Mouse (Mus musculus) heart, embryonic 11.5 days (tissue): Measurements from ENCODE around the gene Ninj2. TPM values are rescaled to one million over a fixed set of nuclear protein-coding genes. Genes with fewer than 3 reads are reported as not detected.

Experiments
- ATAC-seq: fragments of 200-750 bp; cut with Nextera tagmentation; replicated peaks from 2 replicates; pipeline ENCODE4 v1.8.0; 2017; ENCODE audit warnings: moderate library complexity; ENCODE audit not compliant: insufficient number of reproducible peaks, low FRiP score, low TSS enrichment
- H3K27ac ChIP-seq: fragments of 300-500 bp; sonication (generic); 2 replicates; pipeline ENCODE4 v1.5.1; 2014; ENCODE audit warnings: mild to moderate bottlenecking, low read depth, low read length
- H3K27me3 ChIP-seq: fragments of 300-500 bp; sonication (generic); 2 replicates; pipeline ENCODE4 v1.6.1; 2014; ENCODE audit warnings: mild to moderate bottlenecking, low read length, mixed read lengths; ENCODE audit not compliant: control insufficient read depth, insufficient read depth
- H3K36me3 ChIP-seq: fragments of 300-500 bp; sonication (generic); 2 replicates; pipeline ENCODE4 v1.6.1; 2014; ENCODE audit warnings: mild to moderate bottlenecking, low read length, moderate library complexity, mixed read lengths; ENCODE audit not compliant: control insufficient read depth, insufficient read depth
- H3K4me1 ChIP-seq: fragments of 300-500 bp; sonication (generic); 2 replicates; pipeline ENCODE4 v1.6.1; 2014; ENCODE audit warnings: low read length; ENCODE audit not compliant: control insufficient read depth, insufficient read depth
- H3K4me2 ChIP-seq: fragments of 300-500 bp; sonication (generic); 2 replicates; pipeline ENCODE4 v1.6.1; 2014; ENCODE audit warnings: mild to moderate bottlenecking, moderate library complexity
- H3K4me3 ChIP-seq: fragments of 300-500 bp; sonication (generic); 2 replicates; pipeline ENCODE4 v1.5.1; 2014; ENCODE audit warnings: low read depth, low read length
- H3K9ac ChIP-seq: fragments of 300-500 bp; sonication (generic); 2 replicates; pipeline ENCODE4 v1.6.1; 2014; ENCODE audit warnings: mild to moderate bottlenecking, low read depth, low read length, moderate library complexity
- H3K9me3 ChIP-seq: fragments of 300-500 bp; sonication (generic); replicated peaks from 2 replicates; pipeline ENCODE4 v1.6.1; 2016; ENCODE audit warnings: low read length; ENCODE audit not compliant: control insufficient read depth
- WGBS: fragments of 180-500 bp; shearing (Covaris S2); extraction: QIAGEN DNeasy Blood & Tissue Kit; methylation state at CpG from one replicate; pipeline ENCODE4 v1.1.7; 2014; ENCODE audit not compliant: insufficient replicate concordance; 5-methylcytosine and 5-hydroxymethylcytosine counted together
- polyA plus RNA-seq: library from polyadenylated mRNA; unstranded; fragments of >200 nt; fragmentation: Nextera tagmentation; extraction: Ambion mirVana; gene quantifications from 2 replicates; pipeline ENCODE4 v1.2.1, GENCODE M21; 2014

Gene Ninj2
- polyA plus RNA-seq, 1 experiment from 2014 or later = not detected

DNA sequence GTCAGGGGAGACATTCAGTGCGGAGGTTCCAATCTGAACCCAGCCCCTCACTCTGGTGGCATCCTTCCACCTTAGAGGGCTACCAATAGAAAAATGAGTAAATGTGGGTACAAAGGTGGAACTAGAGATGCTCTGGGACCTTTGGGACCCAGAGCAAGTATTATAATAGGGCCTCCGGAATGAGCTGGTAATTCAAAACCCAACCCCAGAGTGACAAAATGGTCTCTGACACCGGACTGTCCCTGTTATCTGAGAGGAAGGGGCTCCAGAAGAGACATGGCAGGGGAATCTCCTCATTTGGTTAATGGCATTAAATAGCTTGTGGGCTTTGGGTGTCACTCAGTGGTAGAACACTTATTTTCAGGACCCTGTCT, 18.2 kb downstream of the Ninj2 start:
- H3K36me3 ChIP-seq = no peaks in the 10 kb centered on the region
- H3K27me3 ChIP-seq = no peaks in the 10 kb centered on the region
- no peak overlapping the region for H3K4me2 ChIP-seq
- 65% methylated on average over 3 of the region's 3 CpGs for WGBS
- ATAC-seq = no peak
- no peak overlapping the region; the same call in 1 of the 2 replicates for H3K27ac ChIP-seq
- H3K4me3 ChIP-seq = no peak overlapping the region
- no peak overlapping the region for H3K9ac ChIP-seq
- H3K9me3 ChIP-seq = no peaks in the 10 kb centered on the region
- H3K4me1 ChIP-seq = peaks cover 39% of the 10 kb centered on the region

DNA sequence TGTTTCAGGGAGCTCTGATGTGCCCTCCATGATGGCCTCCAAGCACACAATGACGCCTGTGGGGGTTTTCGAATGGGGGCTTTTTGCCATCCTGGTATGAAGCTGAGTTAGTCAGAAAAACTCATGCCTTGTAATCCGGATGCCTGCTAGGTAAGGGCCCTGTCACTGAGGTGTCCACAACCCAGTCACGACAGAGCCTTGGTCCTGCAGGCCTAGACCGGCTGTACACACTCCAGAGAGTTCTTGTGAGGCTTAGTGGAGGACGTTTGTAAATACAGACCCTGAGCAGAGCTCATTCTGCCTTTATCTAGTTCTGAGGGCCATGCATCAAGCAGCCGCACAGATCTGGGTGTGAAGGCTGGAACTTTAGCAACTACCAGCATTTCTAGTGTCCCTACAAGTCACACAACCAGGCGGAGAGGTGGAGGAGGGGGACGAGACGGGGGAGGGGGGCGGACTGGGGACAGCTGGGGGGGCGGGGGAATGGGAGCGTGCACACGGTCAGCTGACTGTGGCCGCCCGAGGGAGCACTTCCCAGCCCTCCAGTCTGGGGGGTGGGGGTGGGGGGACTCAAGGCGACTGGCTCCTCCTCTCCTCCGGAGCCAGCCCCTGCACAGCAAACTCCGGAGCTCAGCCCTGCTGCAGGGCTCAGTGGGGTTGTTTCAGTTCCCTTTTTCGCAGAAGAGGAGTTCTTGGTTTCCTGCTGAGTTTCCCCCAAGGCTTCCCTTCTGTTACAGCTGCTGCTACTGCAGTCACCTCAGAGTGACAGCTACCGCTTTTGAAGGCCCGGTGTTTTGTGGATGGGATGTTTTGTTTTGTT, 19.0 kb downstream of the Ninj2 start:
- peaks cover 39% of the 10 kb centered on the region for H3K4me1 ChIP-seq
- 5% methylated on average over 19 of the region's 22 CpGs for WGBS

DNA sequence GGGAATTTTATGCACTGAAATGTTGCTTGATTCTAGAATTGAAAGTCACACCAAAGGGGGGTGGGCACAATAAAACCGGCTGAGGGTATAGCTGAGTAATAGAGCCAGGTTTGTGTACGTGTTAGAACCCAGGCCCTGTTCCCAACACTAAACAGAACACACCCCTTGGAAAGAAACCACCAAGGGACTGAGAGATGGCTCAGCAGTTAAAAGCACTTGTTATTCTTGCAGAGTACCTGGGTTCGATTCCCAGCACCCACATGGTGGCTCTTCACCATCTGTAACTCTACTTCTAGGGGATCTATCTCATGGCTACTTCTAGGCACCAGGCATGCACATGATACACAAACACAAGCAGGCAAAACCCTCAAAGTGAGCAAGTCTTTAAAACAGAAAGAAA, 20.7 kb downstream of the Ninj2 start:
- no peak for ATAC-seq
- H3K9ac ChIP-seq = no peak overlapping the region
- peaks cover 27% of the 10 kb centered on the region for H3K4me1 ChIP-seq
- no peak overlapping the region for H3K4me3 ChIP-seq
- H3K4me2 ChIP-seq = no peak overlapping the region
- H3K36me3 ChIP-seq = no peaks in the 10 kb centered on the region
- peak overlapping the region; percentile 68; the same call in 1 of the 2 replicates for H3K27ac ChIP-seq
- no peaks in the 10 kb centered on the region for H3K9me3 ChIP-seq
- H3K27me3 ChIP-seq = no peaks in the 10 kb centered on the region
- 94% methylated on average over 3 of the region's 3 CpGs for WGBS

More for the DNA sequence above, 19.0 kb downstream of the Ninj2 start:
- Histone ChIP-seq H3K27me3 (no peaks in the 10 kb centered on the region), H3K9ac (peak overlapping the region; percentile 65), H3K36me3 (no peaks in the 10 kb centered on the region), H3K27ac (peak overlapping the region; percentile 83), H3K4me3 (peak overlapping the region; percentile 20; the same call in 1 of the 2 replicates), H3K9me3 (no peaks in the 10 kb centered on the region), H3K4me2 (peak overlapping the region; percentile 55)
- peak; percentile 79 for ATAC-seq

DNA sequence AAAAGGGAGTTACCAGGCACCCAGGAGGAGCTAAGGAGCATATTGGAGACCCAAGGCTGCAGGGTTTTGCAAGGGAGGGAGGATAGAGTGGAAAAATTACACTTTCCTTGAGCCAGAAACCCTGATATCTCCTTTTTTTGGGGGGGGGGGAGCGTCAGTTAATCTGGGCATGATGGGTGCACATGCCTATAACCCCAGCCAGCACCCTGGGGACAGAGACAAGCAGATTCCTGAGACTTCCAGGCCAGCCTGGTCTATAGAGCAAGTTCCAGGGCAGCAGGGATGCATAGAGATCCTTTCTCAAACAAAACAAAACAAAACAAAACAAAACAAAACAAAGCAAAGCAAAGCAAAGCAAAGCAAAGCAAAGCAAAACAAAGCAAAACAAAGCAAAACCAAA, 21.1 kb downstream of the Ninj2 start:
- WGBS = 75% methylated on average over 1 of the region's 1 CpGs

DNA sequence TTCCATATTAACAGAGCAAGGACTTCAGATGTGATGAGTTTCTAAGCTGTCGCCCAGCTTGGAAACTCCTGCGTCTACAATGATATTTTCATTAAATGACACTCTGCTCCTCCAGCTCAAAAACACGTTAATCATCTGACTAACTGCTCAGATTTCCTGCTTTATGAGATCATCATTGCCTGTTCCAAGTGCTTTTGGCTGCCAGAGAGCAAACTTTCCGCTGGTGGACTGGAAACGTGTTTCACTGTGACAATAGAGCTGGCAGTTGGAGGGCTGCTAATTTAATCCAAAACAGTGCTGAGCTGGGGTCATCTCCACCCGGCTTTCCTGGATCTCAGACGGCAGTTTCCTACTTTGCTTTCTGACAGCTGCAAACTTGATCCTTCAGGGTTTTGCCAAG, 21.5 kb downstream of the Ninj2 start:
- Histone ChIP-seq H3K9ac (no peak overlapping the region), H3K9me3 (no peaks in the 10 kb centered on the region), H3K4me2 (no peak overlapping the region), H3K4me1 (peaks cover 19% of the 10 kb centered on the region), H3K4me3 (no peak overlapping the region), H3K27ac (peak overlapping the region; percentile 68), H3K27me3 (no peaks in the 10 kb centered on the region), H3K36me3 (no peaks in the 10 kb centered on the region)
- no peak for ATAC-seq
- WGBS = 24% methylated on average over 7 of the region's 7 CpGs

More for the DNA sequence above, 21.1 kb downstream of the Ninj2 start:
- peaks cover 23% of the 10 kb centered on the region for H3K4me1 ChIP-seq
- no peaks in the 10 kb centered on the region for H3K36me3 ChIP-seq
- no peaks in the 10 kb centered on the region for H3K9me3 ChIP-seq
- no peaks in the 10 kb centered on the region for H3K27me3 ChIP-seq
- H3K27ac ChIP-seq = peak overlapping the region; percentile 68
- no peak overlapping the region for H3K9ac ChIP-seq
- no peak overlapping the region for H3K4me3 ChIP-seq
- H3K4me2 ChIP-seq = no peak overlapping the region; the same call in 1 of the 2 replicates
- ATAC-seq = no peak

DNA sequence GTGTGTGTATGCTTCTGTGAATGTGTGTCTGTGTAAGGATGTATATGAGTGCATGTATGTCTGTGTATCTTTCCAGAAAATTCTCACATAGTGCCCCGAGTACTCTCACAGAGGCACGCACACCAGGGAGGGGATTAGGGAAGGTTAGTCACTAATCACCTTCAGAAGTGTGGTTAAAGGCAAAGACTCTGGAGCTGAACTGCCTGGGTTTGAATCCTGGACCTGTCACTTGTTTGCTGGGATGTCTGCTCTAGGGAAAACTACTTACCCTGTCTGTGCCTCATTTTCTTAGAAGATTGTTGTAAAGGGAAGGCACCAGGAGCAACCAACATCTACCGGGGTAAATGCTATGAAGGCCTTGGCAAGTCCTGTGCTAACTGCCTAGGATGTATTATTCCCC, 22.3 kb downstream of the Ninj2 start:
- Histone ChIP-seq H3K4me3 (no peak overlapping the region), H3K36me3 (no peaks in the 10 kb centered on the region), H3K4me2 (no peak overlapping the region), H3K9me3 (no peaks in the 10 kb centered on the region), H3K9ac (no peak overlapping the region), H3K27ac (no peak overlapping the region), H3K27me3 (no peaks in the 10 kb centered on the region), H3K4me1 (peaks cover 17% of the 10 kb centered on the region; the same call in 1 of the 2 replicates)
- 53% methylated on average over 3 of the region's 3 CpGs for WGBS
- ATAC-seq = no peak

DNA sequence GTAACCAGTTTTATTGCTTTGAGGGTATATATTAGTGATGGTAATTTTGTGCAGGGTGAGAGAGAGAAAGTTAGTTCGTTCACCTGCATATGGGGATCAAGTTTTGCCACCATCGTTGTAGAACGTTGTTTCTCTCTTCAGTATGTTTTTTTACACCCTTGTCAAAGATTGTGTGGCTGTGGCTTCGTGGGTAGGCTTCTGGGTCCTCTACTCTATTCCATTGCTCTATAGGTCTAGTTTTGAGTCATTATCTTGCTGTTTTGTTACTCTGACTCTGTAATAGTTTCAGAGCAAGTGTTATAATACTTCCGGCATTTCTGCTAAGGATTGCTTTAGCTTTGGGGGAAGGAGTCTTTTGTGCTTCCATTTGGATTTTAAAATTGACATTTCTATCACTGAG, 26.7 kb downstream of the Ninj2 start:
- 79% methylated on average over 5 of the region's 5 CpGs for WGBS
- H3K4me2 ChIP-seq = no peak overlapping the region
- H3K4me1 ChIP-seq = 0 out of 2 replicates have a peak, but pooled peaks cover 5% of the 10 kb centered on the region
- H3K4me3 ChIP-seq = no peak overlapping the region
- ATAC-seq = no peak
- no peak overlapping the region for H3K9ac ChIP-seq
- no peak overlapping the region for H3K27ac ChIP-seq
- no peaks in the 10 kb centered on the region for H3K27me3 ChIP-seq
- no peaks in the 10 kb centered on the region for H3K36me3 ChIP-seq
- H3K9me3 ChIP-seq = no peaks in the 10 kb centered on the region

DNA sequence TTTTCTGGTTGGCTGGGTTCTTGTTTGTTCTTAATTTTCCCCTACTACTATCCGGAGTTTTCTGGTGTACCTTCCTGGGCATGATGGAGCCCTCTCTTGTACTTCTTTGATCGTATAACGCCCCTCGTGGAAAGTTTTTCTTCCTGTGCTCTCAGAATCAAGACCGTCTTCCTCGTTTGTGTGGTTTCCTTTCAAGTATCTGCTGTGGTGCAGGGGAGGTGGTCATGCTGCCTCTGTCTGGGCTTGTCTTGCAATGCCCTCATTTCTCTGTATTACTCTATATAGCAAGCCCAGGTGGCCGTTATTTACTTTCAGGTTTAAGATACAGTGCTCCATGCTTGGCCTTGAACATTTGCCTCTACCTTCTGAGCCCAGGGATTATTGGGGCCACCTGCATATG, 31.5 kb downstream of the Ninj2 start:
- Histone ChIP-seq H3K27me3 (no peaks in the 10 kb centered on the region), H3K4me2 (no peak overlapping the region), H3K4me3 (no peak overlapping the region), H3K9me3 (no peaks in the 10 kb centered on the region), H3K36me3 (no peaks in the 10 kb centered on the region), H3K4me1 (no peaks in the 10 kb centered on the region), H3K27ac (no peak overlapping the region), H3K9ac (no peak overlapping the region)
- ATAC-seq = no peak
- 83% methylated on average over 7 of the region's 7 CpGs for WGBS

DNA sequence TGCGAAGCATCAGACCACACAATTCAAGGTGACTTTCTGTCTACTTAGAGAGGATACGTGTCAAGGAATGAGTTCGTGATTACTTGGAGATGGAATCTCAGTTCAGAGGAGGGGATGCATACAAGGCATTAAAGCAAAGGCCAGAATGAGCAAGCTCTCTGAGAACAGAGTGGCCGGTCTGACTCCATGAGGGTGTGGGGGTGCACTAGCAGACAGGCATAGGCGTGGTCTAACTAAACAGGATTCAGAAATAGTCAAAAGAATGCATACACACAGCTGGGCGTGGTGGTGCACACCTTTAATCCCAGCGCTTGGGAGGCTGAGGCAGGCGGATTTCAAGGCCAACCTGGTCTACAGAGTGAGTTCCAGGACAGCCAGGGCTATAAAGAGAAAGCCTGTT, 33.3 kb downstream of the Ninj2 start:
- WGBS = 92% methylated on average over 8 of the region's 8 CpGs
- Histone ChIP-seq H3K36me3 (no peaks in the 10 kb centered on the region), H3K27me3 (no peaks in the 10 kb centered on the region), H3K4me2 (no peak overlapping the region), H3K9ac (no peak overlapping the region), H3K27ac (no peak overlapping the region), H3K9me3 (no peaks in the 10 kb centered on the region), H3K4me3 (no peak overlapping the region), H3K4me1 (no peaks in the 10 kb centered on the region)
- no peak for ATAC-seq
